Mouse (Mus musculus) hindbrain, postnatal 0 days (tissue): ENCODE data around the gene Kif5a. TPM values are rescaled to one million over a fixed set of nuclear protein-coding genes. Genes with fewer than 3 reads are reported as not detected.

ENCODE experiments used
- ATAC-seq: fragments of 200-750 bp; cut with Nextera tagmentation; 2 replicates; pipeline ENCODE4 v1.8.0; 2017; ENCODE audit warnings: mild to moderate bottlenecking, moderate TSS enrichment, moderate library complexity
- DNase-seq: peaks from one replicate; pipeline ENCODE4 v3.0.0-alpha.2; 2015; ENCODE audit warnings: low spot score
- H3K27ac ChIP-seq: fragments of 300-500 bp; sonication (generic); 2 replicates; pipeline ENCODE4 v1.5.1; 2014; ENCODE audit warnings: mild to moderate bottlenecking
- H3K27me3 ChIP-seq: fragments of 300-500 bp; sonication (generic); 2 replicates; pipeline ENCODE4 v1.6.1; 2014; ENCODE audit warnings: low read length, mixed read lengths; ENCODE audit not compliant: insufficient read depth
- H3K36me3 ChIP-seq: fragments of 300-500 bp; sonication (generic); 2 replicates; pipeline ENCODE4 v1.6.1; 2014; ENCODE audit warnings: low read length, mixed read lengths; ENCODE audit not compliant: insufficient read depth
- H3K4me1 ChIP-seq: fragments of 300-500 bp; sonication (generic); 2 replicates; pipeline ENCODE4 v1.6.1; 2014; ENCODE audit warnings: antibody characterized with exemption, low read length, mixed read lengths; ENCODE audit not compliant: insufficient read depth
- H3K4me2 ChIP-seq: fragments of 300-500 bp; sonication (generic); 2 replicates; pipeline ENCODE4 v1.6.1; 2014; ENCODE audit warnings: low read depth, mild to moderate bottlenecking, low read length, moderate library complexity, mixed read lengths
- H3K4me3 ChIP-seq: fragments of 300-500 bp; sonication (generic); 2 replicates; pipeline ENCODE4 v1.5.1; 2014; ENCODE audit warnings: low read length
- H3K9ac ChIP-seq: fragments of 300-500 bp; sonication (generic); replicated peaks from 2 replicates; pipeline ENCODE4 v1.6.1; 2014; ENCODE audit warnings: mild to moderate bottlenecking, low read length, moderate library complexity, mixed read lengths
- H3K9me3 ChIP-seq: fragments of 300-500 bp; sonication (generic); 2 replicates; pipeline ENCODE4 v1.6.1; 2016; ENCODE audit warnings: low read length, mixed read lengths
- CTCF ChIP-seq: IDR thresholded peaks from 2 replicates; pipeline ENCODE4 v1.5.1; 2016; ENCODE audit warnings: antibody characterized with exemption, control low read depth, low read depth
- WGBS: fragments of 180-500 bp; shearing (Covaris S2); extraction: QIAGEN DNeasy Blood & Tissue Kit; methylation state at CpG from one replicate; pipeline ENCODE4 v1.1.7; 2014; 5-methylcytosine and 5-hydroxymethylcytosine counted together
- polyA plus RNA-seq: library from polyadenylated mRNA; unstranded; fragments of >200 nt; fragmentation: Nextera tagmentation; extraction: Ambion mirVana; gene quantifications from 2 replicates; pipeline ENCODE4 v1.2.1, GENCODE M21; 2015
- total RNA-seq: library from RNA; depleted of rRNA; stranded (reverse); fragments of >200 nt; gene quantifications from 2 replicates; pipeline ENCODE4 v1.2.3, GENCODE M21; 2014; rRNA removed

Gene Kif5a
- total and polyA plus RNA-seq, 2 experiments from 2014 or later = 103 to 231 TPM

- peak; percentile 20; the same call in 1 of the 2 replicates for TF ChIP-seq CTCF
- no peak overlapping the region for H3K9ac ChIP-seq
- no peak overlapping the region for H3K4me2 ChIP-seq
- ATAC-seq = no peak
- H3K4me3 ChIP-seq = no peak overlapping the region
- H3K4me1 ChIP-seq = peaks cover 9% of the 10 kb centered on the region
- no peak overlapping the region for H3K27ac ChIP-seq
- 30% methylated on average over 3 of the region's 3 CpGs for WGBS
- H3K27me3 ChIP-seq = peaks cover 21% of the 10 kb centered on the region
- H3K9me3 ChIP-seq = no peaks in the 10 kb centered on the region
- no peak for DNase-seq
- H3K36me3 ChIP-seq = no peaks in the 10 kb centered on the region
Measured at GRCm38 (mm10) chr10:127176228-127176627, 86.9 kb downstream of the Kif5a start.

Other genes starting within 250 kb of the Kif5a start
- 31.4 and 49.0 TPM in 2 replicates for gene Tsfm, start 232.5 kb downstream of the Kif5a start, total RNA-seq
- gene Tsfm, start 232.5 kb downstream of the Kif5a start, polyA plus RNA-seq = 62.4 and 62.7 TPM in 2 replicates
- gene Mettl1, start 221.9 kb downstream of the Kif5a start, total RNA-seq = 9.3 and 10.0 TPM in 2 replicates
- 23.8 and 23.9 TPM in 2 replicates for gene Mettl1, start 221.9 kb downstream of the Kif5a start, polyA plus RNA-seq
- 0.31 TPM in 1 of 2 replicates, not detected in the other for gene Eef1akmt3, start 221.8 kb downstream of the Kif5a start, total RNA-seq
- gene Eef1akmt3, start 221.8 kb downstream of the Kif5a start, polyA plus RNA-seq = 0.19 TPM in 2 replicates
- 0.26 and 0.58 TPM in 2 replicates for gene Cyp27b1, start 215.1 kb downstream of the Kif5a start, total RNA-seq
- not detected in 2 replicates for gene Cyp27b1, start 215.1 kb downstream of the Kif5a start, polyA plus RNA-seq
- gene March9, start 203.2 kb downstream of the Kif5a start, total RNA-seq = 78.3 and 80.1 TPM in 2 replicates
- 6.7 and 7.0 TPM in 2 replicates for gene March9, start 203.2 kb downstream of the Kif5a start, polyA plus RNA-seq
- 483 and 524 TPM in 2 replicates for gene Cdk4, start 199.8 kb downstream of the Kif5a start, total RNA-seq
- gene Cdk4, start 199.8 kb downstream of the Kif5a start, polyA plus RNA-seq = 519 and 563 TPM in 2 replicates
- gene Tspan31, start 193.1 kb downstream of the Kif5a start, total RNA-seq = 113 and 129 TPM in 2 replicates
- 105 and 107 TPM in 2 replicates for gene Tspan31, start 193.1 kb downstream of the Kif5a start, polyA plus RNA-seq
- gene Agap2, start 188.1 kb downstream of the Kif5a start, total RNA-seq = 229 and 238 TPM in 2 replicates
- 4.1 and 4.9 TPM in 2 replicates for gene Agap2, start 188.1 kb downstream of the Kif5a start, polyA plus RNA-seq
- 118 and 119 TPM in 2 replicates for gene Os9, start 142.2 kb downstream of the Kif5a start, total RNA-seq
- gene Os9, start 142.2 kb downstream of the Kif5a start, polyA plus RNA-seq = 128 and 129 TPM in 2 replicates
- gene B4galnt1, start 98.1 kb downstream of the Kif5a start, total RNA-seq = 111 and 112 TPM in 2 replicates
- 56.7 and 65.3 TPM in 2 replicates for gene B4galnt1, start 98.1 kb downstream of the Kif5a start, polyA plus RNA-seq
- 0.31 TPM in 1 of 2 replicates, not detected in the other for gene Slc26a10, start 82.7 kb downstream of the Kif5a start, total RNA-seq
- gene Slc26a10, start 82.7 kb downstream of the Kif5a start, polyA plus RNA-seq = 0.79 and 1.1 TPM in 2 replicates
- 61.0 and 65.4 TPM in 2 replicates for gene Arhgef25, start 73.3 kb downstream of the Kif5a start, total RNA-seq
- 20.3 and 21.6 TPM in 2 replicates for gene Arhgef25, start 73.3 kb downstream of the Kif5a start, polyA plus RNA-seq
- 233 and 240 TPM in 2 replicates for gene Dtx3, start 67.6 kb downstream of the Kif5a start, total RNA-seq
- 170 and 185 TPM in 2 replicates for gene Dtx3, start 67.6 kb downstream of the Kif5a start, polyA plus RNA-seq
- gene Pip4k2c, start 51.8 kb downstream of the Kif5a start, total RNA-seq = 18.3 and 22.8 TPM in 2 replicates
- gene Pip4k2c, start 51.8 kb downstream of the Kif5a start, polyA plus RNA-seq = 19.9 and 20.2 TPM in 2 replicates
- gene Dctn2, start 3.0 kb upstream of the Kif5a start, total RNA-seq = 314 and 348 TPM in 2 replicates
- 319 and 323 TPM in 2 replicates for gene Dctn2, start 3.0 kb upstream of the Kif5a start, polyA plus RNA-seq
- 8.1 and 11.2 TPM in 2 replicates for gene Mbd6, start 25.7 kb upstream of the Kif5a start, total RNA-seq
- 8.3 and 11.5 TPM in 2 replicates for gene Mbd6, start 25.7 kb upstream of the Kif5a start, polyA plus RNA-seq
- 74.4 and 90.4 TPM in 2 replicates for gene Mars, start 48.4 kb upstream of the Kif5a start, total RNA-seq
- gene Mars, start 48.4 kb upstream of the Kif5a start, polyA plus RNA-seq = 104 TPM in 2 replicates
- 1.0 and 1.5 TPM in 2 replicates for gene Arhgap9, start 58.6 kb upstream of the Kif5a start, total RNA-seq
- gene Arhgap9, start 58.6 kb upstream of the Kif5a start, polyA plus RNA-seq = 1.2 and 1.3 TPM in 2 replicates
- 10.9 and 13.0 TPM in 2 replicates for gene Gli1, start 78.6 kb upstream of the Kif5a start, total RNA-seq
- gene Gli1, start 78.6 kb upstream of the Kif5a start, polyA plus RNA-seq = 2.7 TPM in 2 replicates
- gene Inhbe, start 91.1 kb upstream of the Kif5a start, total RNA-seq = not detected in 2 replicates
- not detected in 2 replicates for gene Inhbe, start 91.1 kb upstream of the Kif5a start, polyA plus RNA-seq
- not detected in 2 replicates for gene Inhbc, start 107.1 kb upstream of the Kif5a start, total RNA-seq
- gene Inhbc, start 107.1 kb upstream of the Kif5a start, polyA plus RNA-seq = not detected in 2 replicates
- 47.7 and 60.6 TPM in 2 replicates for gene R3hdm2, start 117.0 kb upstream of the Kif5a start, total RNA-seq
- 39.3 and 47.6 TPM in 2 replicates for gene R3hdm2, start 117.0 kb upstream of the Kif5a start, polyA plus RNA-seq
- gene Stac3, start 238.3 kb upstream of the Kif5a start, total RNA-seq = 0.68 and 3.7 TPM in 2 replicates
- 1.4 and 1.7 TPM in 2 replicates for gene Stac3, start 238.3 kb upstream of the Kif5a start, polyA plus RNA-seq